Mouse (Mus musculus) lung, adult 2 months (tissue): ENCODE measurements around the gene 4931414P19Rik.

ENCODE experiments used
- CTCF ChIP-seq: fragments of 200-500 bp; IDR thresholded peaks from 2 replicates; pipeline ENCODE4 v1.5.1; 2011; ENCODE audit warnings: mild to moderate bottlenecking, low read length, control low read depth; ENCODE audit not compliant: insufficient read depth
- POLR2A ChIP-seq: fragments of 200-500 bp; IDR thresholded peaks from 2 replicates; pipeline ENCODE4 v1.6.1; 2011; ENCODE audit warnings: low read depth, mild to moderate bottlenecking, control low read depth, low read length, borderline replicate concordance; ENCODE audit errors: extremely low read depth

DNA sequence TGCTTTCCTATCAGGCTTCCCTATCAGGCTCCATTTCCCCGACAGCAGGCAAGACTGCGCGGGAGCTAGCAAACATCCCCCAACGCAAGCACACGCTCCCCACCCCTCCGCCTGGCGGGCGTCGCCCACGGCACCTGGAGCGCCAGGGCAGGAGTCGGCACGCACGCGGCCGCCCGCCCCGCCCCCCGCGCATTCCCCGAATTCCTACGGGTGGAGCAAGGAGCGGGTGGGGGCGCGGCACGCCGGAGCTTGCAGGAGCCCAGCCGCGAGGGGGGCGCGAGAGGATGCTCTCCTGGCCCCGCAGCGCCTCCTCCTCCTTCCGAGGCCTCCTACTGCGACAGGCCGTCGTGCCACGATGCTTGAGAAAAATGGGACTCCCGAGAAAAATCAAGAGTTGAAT lies 30.2 kb downstream of the 4931414P19Rik start:
- TF ChIP-seq CTCF (no peak), POLR2A (peak; percentile 35; the same call in 1 of the 2 replicates)
